Mouse (Mus musculus) ES-E14 (cell line): ENCODE data around the gene Madd. TPM values are rescaled to one million over a fixed set of nuclear protein-coding genes. Genes with fewer than 3 reads are reported as not detected.

Experiments used
- DNase-seq: peaks from one replicate; pipeline ENCODE4 v3.0.0-alpha.2; 2013; ENCODE audit warnings: low read depth, low spot score
- H3K27ac ChIP-seq: 2 replicates; pipeline ENCODE4 v1.5.1; 2012; ENCODE audit warnings: low read depth, mild to moderate bottlenecking, low read length, moderate library complexity, mixed read lengths; ENCODE audit not compliant: poor library complexity, insufficient read depth, severe bottlenecking
- H3K36me3 ChIP-seq: 2 replicates; pipeline ENCODE4 v1.6.1; 2012; ENCODE audit warnings: mild to moderate bottlenecking, low read length, moderate library complexity, mixed read lengths; ENCODE audit not compliant: control insufficient read depth, poor library complexity, insufficient read depth, severe bottlenecking
- H3K4me1 ChIP-seq, 2 experiments: fragments of 150-350 bp in 1 of 2; sonication (generic) in 1 of 2; 2 replicates each; pipeline ENCODE4 v1.6.1; 2012; ENCODE audit warnings: low read length in 2 of 2, mild to moderate bottlenecking in 1 of 2, mixed read lengths in 1 of 2; ENCODE audit not compliant: control insufficient read depth in 2 of 2, insufficient read depth in 2 of 2, poor library complexity in 1 of 2
- H3K4me3 ChIP-seq, 2 experiments: fragments of 150-350 bp in 1 of 2; sonication (generic) in 1 of 2; 2 replicates each; pipeline ENCODE4 v1.5.1; 2012; ENCODE audit warnings: low read length in 2 of 2, low read depth in 1 of 2, mild to moderate bottlenecking in 1 of 2, mixed read lengths in 1 of 2; ENCODE audit not compliant: insufficient read depth in 1 of 2, poor library complexity in 1 of 2, severe bottlenecking in 1 of 2
- H3K9ac ChIP-seq: 2 replicates; pipeline ENCODE4 v1.6.1; 2012; ENCODE audit warnings: low read depth, mild to moderate bottlenecking, low read length, mixed read lengths; ENCODE audit not compliant: poor library complexity, insufficient read depth, severe bottlenecking
- H3K9me3 ChIP-seq: fragments of 150-350 bp; sonication (generic); 2 replicates; pipeline ENCODE4 v1.6.1; 2012; ENCODE audit warnings: low read depth, mild to moderate bottlenecking, low read length; ENCODE audit not compliant: control insufficient read depth, insufficient read depth
- CHD2 ChIP-seq: IDR thresholded peaks from 2 replicates; pipeline ENCODE4 v1.6.1; 2014; ENCODE audit warnings: mild to moderate bottlenecking, low read depth, low read length, inconsistent platforms
- HCFC1 ChIP-seq: IDR thresholded peaks from 2 replicates; pipeline ENCODE4 v1.6.1; 2012; ENCODE audit warnings: low read length, inconsistent platforms, borderline replicate concordance; ENCODE audit not compliant: insufficient read depth
- MAFK ChIP-seq: IDR thresholded peaks from 2 replicates; pipeline ENCODE4 v1.6.1; 2014; ENCODE audit warnings: mild to moderate bottlenecking, low read depth, low read length, inconsistent platforms; ENCODE audit not compliant: insufficient read depth
- ZC3H11A ChIP-seq: IDR thresholded peaks from 2 replicates; pipeline ENCODE4 v1.6.1; 2012; ENCODE audit warnings: low read depth, mild to moderate bottlenecking, inconsistent platforms, low read length, borderline replicate concordance
- ZNF384 ChIP-seq: IDR thresholded peaks from 2 replicates; pipeline ENCODE4 v1.6.1; 2012; ENCODE audit warnings: low read depth, low read length, inconsistent platforms
- in situ Hi-C, 2 experiments: fragments of 600-800 bp; cut with MboI; formaldehyde crosslinking; loops; one replicate each; pipeline ENCODE4 v1.15.1; 2025; ENCODE audit warnings: low sequenced_read_pairs in 2 of 2, inconsistent platforms in 1 of 2; ENCODE audit not compliant: unreplicated experiment in 2 of 2
- total RNA-seq: library from RNA; depleted of rRNA; stranded (reverse); fragments of 300-350 nt; gene quantifications from 2 replicates; pipeline ENCODE4 v1.2.3, GENCODE M21; 2012

The Madd gene
- total RNA-seq, 1 experiment: 6.7 TPM

- H3K9me3 ChIP-seq: no peaks in the 10 kb centered on the region
- in situ Hi-C loops: no loop called here
- no peak overlapping the region for H3K9ac ChIP-seq
- no peak overlapping the region for H3K4me3 ChIP-seq
- H3K27ac ChIP-seq: no peak overlapping the region
- TF ChIP-seq ZC3H11A: no peak
- TF ChIP-seq ZNF384: no peak
- no peak for TF ChIP-seq MAFK
- no peak for TF ChIP-seq CHD2
- no peak for TF ChIP-seq HCFC1
- no peaks in the 10 kb centered on the region for H3K36me3 ChIP-seq
- DNase-seq: no peak
- no peaks in the 10 kb centered on the region for H3K4me1 ChIP-seq
Observed at GRCm38 (mm10) chr2:91160591-91160990, 23.0 kb downstream of the Madd start.

GRCm38 (mm10) chr2:91157002-91157752 lies 26.5 kb downstream of the Madd start:
- TF ChIP-seq ZC3H11A (no peak), CHD2 (no peak), MAFK (no peak), HCFC1 (no peak), ZNF384 (no peak)
- Histone ChIP-seq H3K36me3 (no peaks in the 10 kb centered on the region), H3K4me3 (no peak overlapping the region), H3K27ac (no peak overlapping the region), H3K4me1 (no peaks in the 10 kb centered on the region), H3K9me3 (no peaks in the 10 kb centered on the region), H3K9ac (no peak overlapping the region)
- in situ Hi-C loops: no loop called here
- no peak for DNase-seq

- TF ChIP-seq CHD2: no peak
- no peak for DNase-seq
- in situ Hi-C loops: no loop called here
- H3K9me3 ChIP-seq: no peaks in the 10 kb centered on the region
- H3K4me1 ChIP-seq: no peaks in the 10 kb centered on the region
- H3K36me3 ChIP-seq: no peaks in the 10 kb centered on the region
- H3K9ac ChIP-seq: no peak overlapping the region
- H3K27ac ChIP-seq: no peak overlapping the region
- H3K4me3 ChIP-seq: no peak overlapping the region
Observed at GRCm38 (mm10) chr2:91154091-91154490, 29.5 kb downstream of the Madd start.

- no peak for DNase-seq
- TF ChIP-seq ZNF384 (no peak), CHD2 (no peak), MAFK (no peak), ZC3H11A (no peak), HCFC1 (no peak)
- Histone ChIP-seq H3K36me3 (no peaks in the 10 kb centered on the region), H3K9me3 (no peaks in the 10 kb centered on the region), H3K4me1 (no peaks in the 10 kb centered on the region), H3K4me3 (no peak overlapping the region), H3K9ac (no peak overlapping the region), H3K27ac (no peak overlapping the region)
- in situ Hi-C loops: no loop called here
Observed at GRCm38 (mm10) chr2:91152885-91153377, 30.7 kb downstream of the Madd start.

GRCm38 (mm10) chr2:91151331-91151730 lies 32.3 kb downstream of the Madd start:
- Histone ChIP-seq H3K9ac (no peak overlapping the region), H3K36me3 (no peaks in the 10 kb centered on the region), H3K4me1 (no peaks in the 10 kb centered on the region), H3K9me3 (no peaks in the 10 kb centered on the region), H3K4me3 (no peak overlapping the region), H3K27ac (no peak overlapping the region)
- no peak for DNase-seq
- in situ Hi-C loops: no loop called here
- TF ChIP-seq CHD2 (no peak), MAFK (no peak), ZC3H11A (no peak), HCFC1 (no peak), ZNF384 (no peak)
